Comparison of ENCODE assay signal across 16 mouse cellular contexts in genomic region chr6:143288491-143289130, GRCm38 (mm10).
DNase-seq lines count a peak whose midpoint lies in the region; ATAC-seq and TF ChIP-seq lines count a peak whose summit lies in the region.
"Had no signal": no experiment of that assay in that cellular context is flagged by ENCODE, and none has a peak within 500 bp of the region (broad histone marks: within the 10 kb centered on the region; RNA-seq: fewer than 3 reads in every experiment).

No protein-coding gene starts in this region.

- intact Hi-C loops in left cerebral cortex, postnatal 4 days (cut with DNase I), result no loop called here
- intact Hi-C loops in left cerebral cortex, adult 2 months (cut with DNase I), result loop anchor here (5.0 kb wide), 1 partner anchor 56 kb away; no protein-coding TSS in a partner anchor

- H3K27me3 ChIP-seq in kidney, embryonic 15.5 days, result no peaks in the 10 kb centered on the region
- H3K27me3 ChIP-seq: CH12.LX; heart, embryonic 13.5 days; megakaryocyte, embryonic 14.5 days; stomach, embryonic 15.5 days had no signal

- no peak overlapping the region for H3K4me3 ChIP-seq in left cerebral cortex, adult 2 months
- no peak overlapping the region for H3K4me3 ChIP-seq in kidney, embryonic 15.5 days (replicated peaks)
- H3K4me3 ChIP-seq: heart, embryonic 13.5 days; megakaryocyte, embryonic 14.5 days; stomach, embryonic 15.5 days had no signal

- no peak overlapping the region for H3K4me2 ChIP-seq in kidney, embryonic 15.5 days
- H3K4me2 ChIP-seq: heart, embryonic 13.5 days; stomach, embryonic 15.5 days had no signal

- 91% methylated on average over 19 of the region's 19 CpGs for WGBS in kidney, embryonic 15.5 days

- DNase-seq in left cerebral cortex, adult 11 months (ENCODE audit: low spot score), result peak; percentile 32
- no peak for DNase-seq in left cerebral cortex, postnatal 4 days
- DNase-seq in frontal cortex, postnatal 14 days (ENCODE audit: low spot score in 2 of 2), result peak; percentile 41 to 45
- peak; percentile 26 to 27 for DNase-seq in left cerebral cortex, adult 2 months (ENCODE audit: extremely low spot score in 1 of 2, low spot score in 2 of 2)
- DNase-seq in right cerebral cortex, postnatal 4 days, result peak; percentile 46
- DNase-seq in natural killer cell, adult 2 months (ENCODE audit: low spot score in 2 of 2), result no peak
- DNase-seq: gastrocnemius, postnatal 10 days; kidney, postnatal 25 days; retina, postnatal 1 day had no signal

- no peak overlapping the region for H3K9ac ChIP-seq in kidney, embryonic 15.5 days
- H3K9ac ChIP-seq: heart, embryonic 13.5 days; liver, embryonic 14.5 days; stomach, embryonic 15.5 days had no signal

- no peak for TF ChIP-seq CTCF in left cerebral cortex, adult 2 months (IDR thresholded peaks at IDR 0.05)

- H3K27ac ChIP-seq in left cerebral cortex, adult 2 months, result peak overlapping the region; percentile 83
- no peak overlapping the region for H3K27ac ChIP-seq in kidney, embryonic 15.5 days
- H3K27ac ChIP-seq: heart, embryonic 13.5 days; liver, embryonic 14.5 days; stomach, embryonic 15.5 days had no signal

- no peak for ATAC-seq in kidney, embryonic 15.5 days (replicated peaks; ENCODE audit: low FRiP score)
- ATAC-seq in megakaryocyte progenitor cell, adult 5-6 weeks (replicated peaks; ENCODE audit: poor library complexity), result no peak

- no peaks in the 10 kb centered on the region for H3K4me1 ChIP-seq in kidney, embryonic 15.5 days
- H3K4me1 ChIP-seq: megakaryocyte, embryonic 14.5 days; stomach, embryonic 15.5 days had no signal

- H3K9me3 ChIP-seq in kidney, embryonic 15.5 days (replicated peaks), result no peaks in the 10 kb centered on the region
- H3K9me3 ChIP-seq: heart, embryonic 13.5 days; stomach, embryonic 15.5 days had no signal

- no peaks in the 10 kb centered on the region for H3K36me3 ChIP-seq in kidney, embryonic 15.5 days
- H3K36me3 ChIP-seq: heart, embryonic 13.5 days; stomach, embryonic 15.5 days had no signal

Comparison
In these comparisons a context has a peak if more than half of its experiments do, and no peak if none do; other contexts are left out.
1. DNase-seq: peak in left cerebral cortex, adult 11 months (single experiment), frontal cortex, postnatal 14 days (2 of 2), left cerebral cortex, adult 2 months (2 of 2) and right cerebral cortex, postnatal 4 days (single experiment); none in left cerebral cortex, postnatal 4 days (single experiment) and natural killer cell, adult 2 months (0 of 2).